Mouse (Mus musculus) urinary bladder, postnatal 10 days (tissue): Measurements from ENCODE around the gene Tle2.

Source experiments
- DNase-seq: peaks from one replicate; pipeline ENCODE4 v3.0.0; 2022; ENCODE audit warnings: low spot score

The Tle2 gene

GRCm38 (mm10) chr10:81574081-81575056 is at the start of gene Tle2:
Gene Tle2, plus strand, starts transcription at chr10:81574561.
- no peak for DNase-seq

GRCm38 (mm10) chr10:81525017-81525694 is 49.2 kb upstream of the Tle2 start:
- DNase-seq, result no peak

GRCm38 (mm10) chr10:81526779-81527178 is 47.6 kb upstream of the Tle2 start:
- DNase-seq, result peak; percentile 65

- no peak for DNase-seq
Observed at GRCm38 (mm10) chr10:81534826-81535225, 39.5 kb upstream of the Tle2 start.

GRCm38 (mm10) chr10:81536734-81537133 is 37.6 kb upstream of the Tle2 start:
- no peak for DNase-seq

- DNase-seq, result no peak
Observed at GRCm38 (mm10) chr10:81537429-81537828, 36.9 kb upstream of the Tle2 start.

- DNase-seq, result no peak
Observed at GRCm38 (mm10) chr10:81538321-81539048, 35.9 kb upstream of the Tle2 start.

- DNase-seq, result no peak
Observed at GRCm38 (mm10) chr10:81541363-81541762, 33.0 kb upstream of the Tle2 start.

- no peak for DNase-seq
Observed at GRCm38 (mm10) chr10:81541803-81542202, 32.6 kb upstream of the Tle2 start.

- no peak for DNase-seq
Observed at GRCm38 (mm10) chr10:81542727-81543460, 31.5 kb upstream of the Tle2 start.

- no peak for DNase-seq
Observed at GRCm38 (mm10) chr10:81543633-81544032, 30.7 kb upstream of the Tle2 start.

GRCm38 (mm10) chr10:81544296-81545160 is 29.8 kb upstream of the Tle2 start:
- DNase-seq, result no peak

- DNase-seq, result peak; percentile 98
Observed at GRCm38 (mm10) chr10:81545161-81545747, 29.1 kb upstream of the Tle2 start, which contains the start of gene Gna11. Gene Gna11, minus strand, starts transcription at chr10:81545190.

- DNase-seq, result no peak
Observed at GRCm38 (mm10) chr10:81546332-81546731, 28.0 kb upstream of the Tle2 start.

GRCm38 (mm10) chr10:81546788-81547571 is 27.4 kb upstream of the Tle2 start:
- DNase-seq, result no peak

- DNase-seq, result no peak
Observed at GRCm38 (mm10) chr10:81548944-81549343, 25.4 kb upstream of the Tle2 start.

GRCm38 (mm10) chr10:81550257-81550656 is 24.1 kb upstream of the Tle2 start:
- no peak for DNase-seq

- DNase-seq, result no peak
Observed at GRCm38 (mm10) chr10:81551597-81552102, 22.7 kb upstream of the Tle2 start.

- no peak for DNase-seq
Observed at GRCm38 (mm10) chr10:81553232-81553631, 21.1 kb upstream of the Tle2 start.
